Mouse (Mus musculus) embryonic facial prominence, embryonic 15.5 days (tissue): ENCODE measurements at regions not wholly inside any gene's neighbourhood (a gene's known extent, or its start where the extent isn't known, plus 50 kb on each side); places are given as distances from the start of the nearest gene placed in this dataset.

Source experiments
- ATAC-seq: fragments of 200-750 bp; cut with Nextera tagmentation; 2 replicates; pipeline ENCODE4 v1.8.0; 2017; ENCODE audit warnings: low read depth, moderate TSS enrichment; ENCODE audit not compliant: insufficient number of reproducible peaks, low FRiP score, low TSS enrichment
- H3K27ac ChIP-seq: fragments of 300-500 bp; sonication (generic); replicated peaks from 2 replicates; pipeline ENCODE4 v1.5.1; 2015; ENCODE audit warnings: mild to moderate bottlenecking, inconsistent platforms
- H3K27me3 ChIP-seq: fragments of 300-500 bp; sonication (generic); 2 replicates; pipeline ENCODE4 v1.6.1; 2015; ENCODE audit warnings: inconsistent platforms
- H3K36me3 ChIP-seq: fragments of 300-500 bp; sonication (generic); 2 replicates; pipeline ENCODE4 v1.6.1; 2015; ENCODE audit warnings: mild to moderate bottlenecking, inconsistent platforms
- H3K4me1 ChIP-seq: fragments of 300-500 bp; sonication (generic); 2 replicates; pipeline ENCODE4 v1.6.1; 2015; ENCODE audit warnings: inconsistent platforms
- H3K4me2 ChIP-seq: fragments of 300-500 bp; sonication (generic); replicated peaks from 2 replicates; pipeline ENCODE4 v1.6.1; 2015; ENCODE audit warnings: mild to moderate bottlenecking, inconsistent platforms
- H3K4me3 ChIP-seq: fragments of 300-500 bp; sonication (generic); replicated peaks from 2 replicates; pipeline ENCODE4 v1.5.1; 2015; ENCODE audit warnings: mild to moderate bottlenecking, inconsistent platforms
- H3K9ac ChIP-seq: fragments of 300-500 bp; sonication (generic); 2 replicates; pipeline ENCODE4 v1.6.1; 2015; ENCODE audit warnings: inconsistent platforms
- H3K9me3 ChIP-seq: fragments of 300-500 bp; sonication (generic); replicated peaks from 2 replicates; pipeline ENCODE4 v1.6.1; 2016; ENCODE audit warnings: inconsistent platforms
- WGBS: fragments of 180-500 bp; shearing (Covaris S2); methylation state at CpG from one replicate; pipeline ENCODE4 v1.1.7; 2015; 5-methylcytosine and 5-hydroxymethylcytosine counted together

DNA sequence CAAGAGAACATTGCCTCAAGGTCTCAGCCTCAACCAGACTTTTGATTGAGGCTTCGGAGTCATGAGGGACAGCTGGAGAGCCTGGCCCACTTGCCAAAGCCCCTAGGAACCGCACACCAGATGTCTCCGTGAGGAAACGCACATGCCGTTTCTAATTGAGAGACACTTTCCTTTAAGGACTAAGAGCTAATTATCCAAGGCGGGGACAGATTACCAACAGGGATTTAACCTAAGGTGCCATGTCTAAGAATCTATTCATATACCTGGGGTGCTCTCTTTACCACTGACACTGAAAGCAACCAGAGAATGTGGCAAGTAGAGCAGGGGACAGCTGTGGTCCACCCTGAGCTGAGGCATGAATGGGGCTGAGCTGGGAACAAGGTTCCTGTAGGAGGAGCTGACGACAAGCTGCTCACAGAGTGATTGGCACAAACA is 255.9 kb downstream of the Cdh26 start:
- ATAC-seq = no peak
- 38% methylated on average over 7 of the region's 7 CpGs for WGBS

DNA sequence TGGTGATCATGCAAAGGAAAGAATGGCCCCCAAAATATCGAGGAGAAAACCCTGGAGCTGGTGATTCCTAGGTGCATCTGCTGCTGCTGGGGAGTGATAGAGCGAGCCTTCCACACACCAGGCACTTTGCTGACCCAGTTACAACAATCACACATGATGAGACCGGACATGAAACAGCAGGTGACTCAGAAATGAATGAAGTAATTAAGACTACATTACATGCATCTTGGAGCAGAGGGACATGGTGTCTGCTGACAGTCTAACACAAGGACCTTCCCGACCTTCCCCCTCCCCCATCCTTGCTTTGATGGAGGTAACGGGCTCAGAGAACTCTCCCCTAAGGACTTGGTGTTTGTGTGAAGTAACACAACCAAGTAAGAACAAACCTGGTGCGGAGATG is 258.3 kb downstream of the Cdh26 start:
- no peaks in the 10 kb centered on the region for H3K36me3 ChIP-seq
- H3K4me1 ChIP-seq = peaks cover 4% of the 10 kb centered on the region; the same call in 1 of the 2 replicates
- WGBS = 79% methylated on average over 6 of the region's 6 CpGs
- no peak overlapping the region for H3K4me3 ChIP-seq
- no peak for ATAC-seq
- no peak overlapping the region for H3K9ac ChIP-seq
- peaks cover 3% of the 10 kb centered on the region; the same call in 1 of the 2 replicates for H3K27me3 ChIP-seq
- H3K9me3 ChIP-seq = no peaks in the 10 kb centered on the region
- H3K4me2 ChIP-seq = no peak overlapping the region
- H3K27ac ChIP-seq = no peak overlapping the region

More for the DNA sequence above, 255.9 kb downstream of the Cdh26 start:
- Histone ChIP-seq H3K9ac (no peak overlapping the region), H3K36me3 (no peaks in the 10 kb centered on the region), H3K27ac (no peak overlapping the region), H3K4me1 (peaks cover 4% of the 10 kb centered on the region; the same call in 1 of the 2 replicates), H3K4me2 (no peak overlapping the region), H3K9me3 (no peaks in the 10 kb centered on the region), H3K27me3 (peaks cover 3% of the 10 kb centered on the region; the same call in 1 of the 2 replicates), H3K4me3 (no peak overlapping the region)

DNA sequence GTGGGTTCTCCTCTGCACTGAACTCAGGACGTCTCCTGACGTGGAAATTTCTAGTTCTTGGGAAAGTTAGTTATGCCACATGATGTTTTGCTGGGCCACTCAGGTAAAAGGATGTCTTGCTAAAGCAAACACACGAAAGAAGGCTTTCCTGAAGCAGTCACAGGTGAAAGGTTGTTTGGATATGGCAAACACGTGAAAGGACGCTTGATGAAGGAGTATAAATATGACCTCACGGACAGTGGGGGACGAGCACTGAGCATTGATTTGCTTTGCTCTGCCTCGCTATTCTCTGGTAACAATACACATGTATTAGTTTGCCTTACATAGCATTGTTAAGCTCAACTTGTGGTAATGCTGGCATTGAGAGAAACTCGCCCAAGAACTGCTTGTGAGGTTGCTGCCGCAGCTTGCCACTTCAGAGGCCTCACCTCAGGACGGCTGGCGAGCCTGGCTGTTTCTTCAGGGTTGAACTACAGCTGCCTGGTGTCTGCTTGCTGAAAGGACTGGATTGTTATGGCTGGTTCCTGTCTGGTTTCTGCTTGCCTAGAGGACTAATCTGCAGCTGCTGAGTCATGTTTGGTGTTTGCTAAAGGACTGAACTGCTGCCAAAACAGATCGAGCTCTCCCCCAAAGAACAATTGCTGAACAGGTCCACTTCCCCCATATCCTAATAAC is 261.0 kb downstream of the Cdh26 start:
- ATAC-seq = no peak

DNA sequence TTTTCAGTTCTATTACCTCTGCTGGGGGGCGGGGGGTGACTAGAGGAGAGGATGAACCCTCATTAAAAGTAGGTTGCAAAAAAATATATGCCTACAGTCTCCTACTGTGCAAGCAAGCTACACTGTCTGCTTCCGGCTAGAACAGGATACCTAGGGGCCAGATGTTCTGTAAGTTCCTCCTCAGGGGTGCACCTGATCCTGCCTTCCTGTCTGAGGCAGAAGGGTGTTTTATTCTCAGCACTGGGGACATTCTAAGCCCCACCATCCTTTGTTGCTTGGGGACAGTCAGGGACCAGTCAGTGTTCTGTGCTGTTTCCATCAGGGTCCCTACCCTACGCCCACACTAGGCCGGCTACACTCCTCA is 261.5 kb downstream of the Cdh26 start:
- Histone ChIP-seq H3K27ac (no peak overlapping the region), H3K4me2 (no peak overlapping the region), H3K9me3 (no peaks in the 10 kb centered on the region), H3K9ac (no peak overlapping the region), H3K4me1 (no peaks in the 10 kb centered on the region), H3K4me3 (no peak overlapping the region), H3K36me3 (no peaks in the 10 kb centered on the region), H3K27me3 (peaks cover 3% of the 10 kb centered on the region; the same call in 1 of the 2 replicates)
- 71% methylated on average over 4 of the region's 4 CpGs for WGBS
- ATAC-seq = no peak

More for the DNA sequence above, 261.0 kb downstream of the Cdh26 start:
- no peak overlapping the region for H3K4me3 ChIP-seq
- H3K36me3 ChIP-seq = no peaks in the 10 kb centered on the region
- no peak overlapping the region for H3K4me2 ChIP-seq
- H3K4me1 ChIP-seq = no peaks in the 10 kb centered on the region
- peaks cover 3% of the 10 kb centered on the region; the same call in 1 of the 2 replicates for H3K27me3 ChIP-seq
- H3K9me3 ChIP-seq = no peaks in the 10 kb centered on the region
- no peak overlapping the region for H3K27ac ChIP-seq
- no peak overlapping the region for H3K9ac ChIP-seq
- WGBS = 52% methylated on average over 13 of the region's 13 CpGs

DNA sequence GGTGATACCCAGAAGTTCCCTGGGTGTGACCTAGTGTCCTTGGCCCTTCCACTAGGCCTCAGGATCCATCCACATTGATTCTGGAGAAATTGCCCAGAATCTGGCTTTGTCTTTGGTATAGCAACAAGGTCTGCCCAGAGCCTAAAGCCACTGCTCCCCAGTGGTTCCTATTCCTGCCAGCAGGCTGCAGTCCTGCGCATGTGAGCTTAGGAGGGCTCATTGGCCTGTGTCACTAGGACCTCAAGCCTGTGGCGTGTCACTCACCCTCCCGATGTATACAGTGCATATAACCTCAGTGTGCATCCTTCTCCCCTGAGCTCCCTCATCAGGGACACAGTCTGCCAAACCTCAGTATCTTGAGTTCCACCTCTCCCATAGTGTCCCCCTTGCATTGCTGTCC is 261.9 kb downstream of the Cdh26 start:
- Histone ChIP-seq H3K4me1 (no peaks in the 10 kb centered on the region), H3K27ac (no peak overlapping the region), H3K36me3 (no peaks in the 10 kb centered on the region), H3K9ac (no peak overlapping the region), H3K4me3 (no peak overlapping the region), H3K9me3 (no peaks in the 10 kb centered on the region), H3K4me2 (no peak overlapping the region), H3K27me3 (peaks cover 3% of the 10 kb centered on the region; the same call in 1 of the 2 replicates)
- ATAC-seq = no peak
- WGBS = 76% methylated on average over 3 of the region's 3 CpGs

DNA sequence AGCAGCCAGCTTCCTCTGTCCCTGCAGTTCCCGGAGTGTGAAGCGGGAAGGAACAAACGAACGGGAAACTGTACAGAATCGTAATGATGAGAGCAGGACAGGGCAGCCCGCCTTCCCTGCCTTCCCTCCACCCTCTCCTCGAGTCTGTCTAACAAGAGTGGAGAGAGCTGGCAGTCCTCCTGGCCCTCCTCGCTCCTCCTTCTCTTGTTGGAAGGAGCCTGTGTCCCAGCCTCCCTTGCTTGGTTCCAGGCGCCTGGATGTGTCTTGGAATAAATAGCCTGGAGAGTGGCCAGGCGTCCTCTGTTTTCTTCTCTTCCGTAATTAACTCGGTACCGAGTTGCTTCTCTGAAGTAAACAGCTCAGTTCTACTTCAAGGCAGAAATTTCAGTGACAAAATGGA is 268.3 kb downstream of the Cdh26 start:
- H3K9me3 ChIP-seq = no peaks in the 10 kb centered on the region
- H3K9ac ChIP-seq = no peak overlapping the region
- peak overlapping the region; percentile 51; the same call in 1 of the 2 replicates for H3K27ac ChIP-seq
- H3K4me2 ChIP-seq = no peak overlapping the region
- ATAC-seq = no peak
- no peaks in the 10 kb centered on the region for H3K36me3 ChIP-seq
- WGBS = 53% methylated on average over 13 of the region's 13 CpGs
- H3K4me3 ChIP-seq = no peak overlapping the region
- no peaks in the 10 kb centered on the region for H3K27me3 ChIP-seq
- peaks cover 5% of the 10 kb centered on the region for H3K4me1 ChIP-seq

DNA sequence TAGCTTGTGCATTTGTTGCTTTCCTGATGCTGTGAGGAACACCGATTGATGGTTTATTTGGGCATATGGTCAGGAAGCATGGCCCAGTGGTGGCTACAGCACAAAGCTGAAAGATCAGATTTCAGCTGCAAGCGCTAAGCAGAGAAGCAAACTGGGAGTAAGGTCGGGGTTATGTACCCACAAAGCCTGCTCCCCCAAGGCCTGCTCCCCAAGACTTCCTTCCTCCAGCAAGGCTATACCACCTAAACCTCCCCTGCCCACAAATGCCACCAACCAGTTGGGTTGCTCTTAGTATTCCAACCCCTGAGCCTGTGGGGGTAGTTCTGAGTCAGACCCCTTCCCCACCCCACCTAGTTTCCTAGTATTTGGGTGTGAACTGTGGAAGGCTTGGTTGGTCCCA is 270.5 kb downstream of the Cdh26 start:
- H3K27me3 ChIP-seq = no peaks in the 10 kb centered on the region
- WGBS = 62% methylated on average over 3 of the region's 3 CpGs
- ATAC-seq = no peak
- no peak overlapping the region for H3K9ac ChIP-seq
- no peak overlapping the region for H3K27ac ChIP-seq
- H3K4me1 ChIP-seq = peaks cover 5% of the 10 kb centered on the region
- no peaks in the 10 kb centered on the region for H3K9me3 ChIP-seq
- no peaks in the 10 kb centered on the region for H3K36me3 ChIP-seq
- H3K4me2 ChIP-seq = no peak overlapping the region
- H3K4me3 ChIP-seq = no peak overlapping the region

DNA sequence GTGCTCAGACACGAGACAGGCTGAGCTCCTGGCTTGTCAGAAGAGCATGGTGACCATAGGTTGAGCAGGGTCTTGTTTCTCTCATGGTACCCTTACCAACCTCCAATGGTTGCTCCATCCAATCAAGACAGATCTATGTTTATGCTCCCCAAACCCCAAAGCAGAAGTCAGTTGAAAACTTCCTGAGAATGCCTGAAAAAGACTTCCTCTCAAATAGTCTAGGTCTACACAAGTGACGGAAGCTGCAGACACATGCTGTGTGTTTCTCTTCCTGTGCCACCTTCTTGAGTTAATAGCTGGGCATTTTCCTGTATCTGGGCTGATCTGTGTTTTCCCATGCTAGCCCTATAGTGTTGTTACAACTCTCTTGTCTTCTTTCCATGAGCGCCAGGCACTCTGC is 274.2 kb downstream of the Cdh26 start:
- Histone ChIP-seq H3K4me3 (no peak overlapping the region), H3K27ac (no peak overlapping the region), H3K9ac (no peak overlapping the region), H3K36me3 (no peaks in the 10 kb centered on the region), H3K27me3 (no peaks in the 10 kb centered on the region), H3K4me2 (no peak overlapping the region), H3K9me3 (no peaks in the 10 kb centered on the region), H3K4me1 (no peaks in the 10 kb centered on the region)
- WGBS = 90% methylated on average over 3 of the region's 3 CpGs
- no peak for ATAC-seq

DNA sequence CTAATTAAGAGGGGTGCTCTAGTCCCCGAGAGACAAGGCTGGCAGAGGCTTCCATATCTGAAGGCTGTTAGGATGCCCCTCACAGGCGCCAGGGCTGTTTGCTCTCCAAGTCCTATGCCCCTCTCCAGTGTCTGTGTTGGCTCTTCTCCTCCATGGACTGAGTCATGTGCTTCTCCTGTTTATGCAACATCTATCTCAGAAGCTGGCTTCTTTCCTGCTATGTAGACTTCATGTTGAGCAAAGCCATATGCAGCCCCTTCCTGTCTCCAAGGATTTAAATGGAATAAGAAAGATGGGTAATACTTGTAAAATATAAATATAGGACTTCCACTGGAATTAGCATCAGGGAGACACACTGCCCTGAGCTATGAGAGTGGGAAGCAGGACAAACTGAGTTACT is 278.3 kb downstream of the Cdh26 start:
- no peak overlapping the region for H3K27ac ChIP-seq
- no peaks in the 10 kb centered on the region for H3K9me3 ChIP-seq
- H3K4me3 ChIP-seq = no peak overlapping the region
- no peak overlapping the region for H3K4me2 ChIP-seq
- no peak for ATAC-seq
- no peak overlapping the region for H3K9ac ChIP-seq
- H3K36me3 ChIP-seq = no peaks in the 10 kb centered on the region
- no peaks in the 10 kb centered on the region for H3K4me1 ChIP-seq
- no peaks in the 10 kb centered on the region for H3K27me3 ChIP-seq
- WGBS = 76% methylated on average over 2 of the region's 2 CpGs

DNA sequence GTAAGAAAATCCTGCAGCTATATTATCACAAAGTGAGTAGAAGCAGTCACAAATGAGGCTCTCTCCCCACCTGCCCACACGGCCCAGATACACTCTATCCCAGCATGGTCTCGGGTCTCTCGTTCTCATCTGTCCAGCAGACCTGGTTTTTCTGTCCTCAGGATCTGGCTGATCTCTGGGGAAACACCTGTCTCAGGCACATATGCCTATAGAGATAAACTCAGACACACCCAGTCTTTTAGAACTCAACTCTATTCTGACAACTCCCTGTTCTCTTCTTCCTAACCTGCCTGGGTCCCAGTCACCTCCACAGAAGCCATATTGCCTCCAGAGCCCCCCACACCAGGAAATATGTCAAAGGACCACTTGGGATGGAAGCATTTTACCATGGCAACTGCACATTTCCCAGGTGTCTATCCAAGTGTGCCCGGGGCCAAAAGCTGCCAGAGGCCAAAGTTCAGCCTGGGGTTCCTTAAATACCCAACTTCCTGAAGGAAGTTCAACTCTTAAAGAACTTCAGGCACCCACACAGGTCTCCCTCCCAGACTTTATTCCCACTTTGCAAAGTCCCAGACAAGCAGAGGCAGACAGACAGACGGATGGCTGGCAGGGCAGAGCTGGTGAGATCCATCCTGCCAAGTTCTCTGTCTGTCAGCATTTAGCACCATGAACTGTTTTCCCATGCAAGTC is 279.0 kb downstream of the Cdh26 start:
- Histone ChIP-seq H3K9ac (no peak overlapping the region), H3K27ac (no peak overlapping the region), H3K27me3 (no peaks in the 10 kb centered on the region), H3K36me3 (no peaks in the 10 kb centered on the region), H3K4me1 (no peaks in the 10 kb centered on the region), H3K4me2 (no peak overlapping the region), H3K9me3 (no peaks in the 10 kb centered on the region), H3K4me3 (no peak overlapping the region)
- WGBS = 60% methylated on average over 5 of the region's 5 CpGs
- ATAC-seq = no peak

DNA sequence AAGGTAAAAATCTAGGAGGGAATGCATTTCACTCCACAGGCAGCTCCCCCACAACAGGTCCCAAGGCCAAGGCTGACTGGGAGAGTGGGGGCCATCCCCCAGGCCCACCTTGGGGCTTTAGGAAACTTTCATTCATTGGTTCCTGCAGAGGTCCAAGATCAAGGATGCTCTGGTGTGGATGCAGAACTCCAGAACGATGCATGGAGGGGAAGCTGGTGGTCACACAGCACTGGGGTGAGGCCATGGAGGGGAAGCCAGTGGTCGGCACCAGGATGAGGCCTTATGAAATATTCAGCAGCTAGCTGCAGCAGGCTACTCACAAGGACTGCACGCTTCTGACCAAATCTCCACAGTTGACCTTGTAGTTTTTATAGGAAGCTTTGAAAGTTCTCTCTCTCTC is 279.7 kb downstream of the Cdh26 start:
- no peak for ATAC-seq
- H3K36me3 ChIP-seq = no peaks in the 10 kb centered on the region
- H3K4me2 ChIP-seq = no peak overlapping the region
- no peaks in the 10 kb centered on the region for H3K27me3 ChIP-seq
- 86% methylated on average over 3 of the region's 3 CpGs for WGBS
- H3K4me1 ChIP-seq = no peaks in the 10 kb centered on the region
- H3K4me3 ChIP-seq = no peak overlapping the region
- no peaks in the 10 kb centered on the region for H3K9me3 ChIP-seq
- H3K27ac ChIP-seq = no peak overlapping the region
- no peak overlapping the region for H3K9ac ChIP-seq
